Mouse (Mus musculus) naive thymus-derived CD4-positive, alpha-beta T cell, adult 2 months (primary cell): ENCODE measurements around the gene Acaca.

Experiments
- DNase-seq: peaks from one replicate; pipeline ENCODE4 v3.0.0-alpha.2; 2011; ENCODE audit warnings: low read depth

Gene Acaca

DNA sequence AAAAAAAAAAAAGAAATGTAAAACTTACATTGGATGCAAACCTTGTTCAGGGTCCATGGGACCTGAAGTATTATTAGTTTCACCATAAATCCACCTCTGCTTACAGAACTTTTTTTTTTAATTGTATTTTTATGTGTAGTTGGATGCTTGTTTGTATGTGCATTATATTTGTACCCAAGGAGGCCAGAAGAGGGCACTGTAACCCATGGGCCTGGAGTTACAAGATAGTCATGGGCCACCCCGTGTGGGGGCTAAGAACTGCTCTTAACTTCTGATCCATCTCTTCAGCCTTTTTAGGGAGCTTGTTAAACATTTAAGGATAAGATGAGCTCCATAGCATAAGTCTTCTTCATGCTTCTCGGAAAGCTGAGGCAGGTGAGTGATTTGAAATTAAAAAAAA lies 21.4 kb downstream of the Acaca start:
- DNase-seq: no peak

GRCm38 (mm10) chr11:84156535-84157262 lies 27.2 kb downstream of the Acaca start:
- no peak for DNase-seq

DNA sequence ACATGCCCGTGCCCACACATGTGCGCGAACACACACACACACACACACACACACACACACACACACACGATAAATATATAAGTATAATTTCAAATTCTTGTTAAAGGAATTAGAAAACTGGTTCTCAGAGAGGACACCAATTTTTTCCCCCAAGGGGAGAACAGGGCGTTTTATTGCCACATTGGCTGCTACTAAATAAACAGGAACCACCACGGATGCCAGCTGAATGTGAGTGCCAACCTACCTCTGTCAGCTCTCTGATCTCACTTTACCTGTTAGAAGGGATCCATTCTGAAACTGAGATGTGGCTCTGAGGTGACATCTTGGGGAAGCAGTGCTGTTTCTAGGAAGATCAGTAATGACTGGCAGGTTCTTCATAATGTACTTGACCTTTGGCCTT lies 34.7 kb downstream of the Acaca start:
- DNase-seq: no peak

GRCm38 (mm10) chr11:84164561-84164960 lies 35.1 kb downstream of the Acaca start:
- DNase-seq: no peak

DNA sequence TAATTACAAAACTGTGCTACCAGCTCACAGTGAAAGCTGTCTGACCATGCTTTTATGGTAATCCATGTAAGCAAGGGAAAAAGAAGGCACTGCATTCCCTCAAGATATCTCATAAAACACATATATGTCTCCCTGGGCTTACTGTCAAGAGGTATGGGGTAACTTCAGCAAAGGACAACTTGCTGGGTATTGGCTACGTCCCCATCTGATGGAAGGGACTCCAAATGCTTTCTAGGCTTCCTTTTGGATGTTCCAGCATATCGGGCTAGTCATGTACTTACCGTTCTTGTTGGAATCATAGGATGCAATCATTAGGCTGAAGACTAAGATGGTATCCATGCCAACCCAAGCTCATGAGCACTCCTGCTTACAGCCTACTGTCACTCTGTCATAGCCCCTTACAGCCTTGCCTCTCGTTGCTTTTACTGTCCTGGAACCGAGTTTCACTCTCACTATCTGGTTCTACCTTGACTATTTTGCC lies 37.6 kb downstream of the Acaca start, which contains the start of gene Gm11437:
Gene Gm11437, minus strand, starts transcription at position 431 of the 481 bp plus-strand sequence.
- DNase-seq: no peak

DNA sequence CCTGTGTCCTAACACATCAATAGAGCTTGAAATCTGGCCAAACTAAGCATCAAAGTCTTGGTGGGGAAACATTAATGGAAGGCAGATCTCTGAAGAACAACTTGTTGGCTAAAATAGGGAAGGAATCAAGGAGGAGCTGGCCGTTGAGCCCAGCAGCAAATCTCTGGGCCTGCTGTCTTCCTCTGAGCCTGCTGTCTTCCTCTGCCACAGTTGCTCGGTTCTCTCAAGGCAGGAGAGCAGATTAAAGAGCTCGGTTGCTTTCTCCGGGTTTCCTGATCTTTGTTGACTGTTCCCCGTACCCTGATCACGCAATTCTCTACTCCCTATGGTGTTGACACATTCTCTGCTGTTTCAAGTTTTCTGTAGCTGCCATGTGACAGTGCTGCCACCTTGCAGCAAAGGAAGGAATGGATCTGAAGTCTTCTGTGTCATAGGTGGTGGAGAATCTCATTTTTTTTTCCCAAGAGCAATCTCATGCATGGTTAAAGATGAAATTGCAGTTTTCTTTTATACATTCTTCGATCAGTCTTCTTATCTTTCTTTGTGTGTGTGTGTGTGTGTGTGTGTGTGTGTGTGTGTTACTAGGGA lies 39.3 kb downstream of the Acaca start:
- DNase-seq: peak; percentile 33

DNA sequence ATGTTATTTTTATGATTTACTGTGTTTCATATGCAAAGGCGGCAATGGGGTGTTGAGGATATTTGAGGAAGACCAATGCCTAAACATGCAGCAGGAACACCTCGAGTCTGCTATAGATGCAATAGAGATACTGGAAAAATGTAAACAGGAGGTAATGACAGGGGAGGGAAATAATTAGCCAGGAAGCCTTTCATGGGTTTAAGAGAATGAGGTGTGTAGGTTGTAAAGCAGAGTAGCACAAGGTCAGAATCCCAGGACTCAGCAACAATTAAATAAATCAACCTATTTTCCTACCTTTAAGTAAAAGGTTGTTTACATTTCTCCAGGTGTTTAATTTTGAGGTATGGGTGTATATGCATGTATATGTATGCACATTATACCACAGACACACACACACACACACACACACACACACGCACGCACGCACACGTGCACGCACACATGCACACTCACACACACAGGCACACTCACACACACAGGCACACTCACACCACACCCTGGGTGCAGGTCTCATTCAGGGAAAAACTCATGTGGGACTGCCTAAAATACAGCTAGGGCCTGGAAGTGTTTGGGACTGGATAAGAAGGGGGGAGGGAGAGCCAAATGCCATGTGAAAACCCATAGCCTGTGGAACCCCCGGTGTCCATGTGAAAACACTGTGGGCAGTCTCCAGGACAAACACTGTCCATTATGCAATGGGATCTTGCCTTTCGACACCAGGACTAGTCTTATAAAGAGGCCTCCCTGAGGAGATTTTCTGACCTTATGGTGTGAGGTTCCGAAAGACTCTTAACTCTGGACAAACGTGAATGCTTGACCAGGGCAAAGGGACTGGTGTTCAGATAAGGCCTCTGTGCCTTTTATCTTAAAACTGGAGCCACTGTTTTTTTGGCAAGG lies 43.3 kb downstream of the Acaca start:
- no peak for DNase-seq

- DNase-seq: no peak
Observed at GRCm38 (mm10) chr11:84178571-84178970, 49.1 kb downstream of the Acaca start.

GRCm38 (mm10) chr11:84179226-84179953 lies 49.9 kb downstream of the Acaca start:
- peak; percentile 91 for DNase-seq

DNA sequence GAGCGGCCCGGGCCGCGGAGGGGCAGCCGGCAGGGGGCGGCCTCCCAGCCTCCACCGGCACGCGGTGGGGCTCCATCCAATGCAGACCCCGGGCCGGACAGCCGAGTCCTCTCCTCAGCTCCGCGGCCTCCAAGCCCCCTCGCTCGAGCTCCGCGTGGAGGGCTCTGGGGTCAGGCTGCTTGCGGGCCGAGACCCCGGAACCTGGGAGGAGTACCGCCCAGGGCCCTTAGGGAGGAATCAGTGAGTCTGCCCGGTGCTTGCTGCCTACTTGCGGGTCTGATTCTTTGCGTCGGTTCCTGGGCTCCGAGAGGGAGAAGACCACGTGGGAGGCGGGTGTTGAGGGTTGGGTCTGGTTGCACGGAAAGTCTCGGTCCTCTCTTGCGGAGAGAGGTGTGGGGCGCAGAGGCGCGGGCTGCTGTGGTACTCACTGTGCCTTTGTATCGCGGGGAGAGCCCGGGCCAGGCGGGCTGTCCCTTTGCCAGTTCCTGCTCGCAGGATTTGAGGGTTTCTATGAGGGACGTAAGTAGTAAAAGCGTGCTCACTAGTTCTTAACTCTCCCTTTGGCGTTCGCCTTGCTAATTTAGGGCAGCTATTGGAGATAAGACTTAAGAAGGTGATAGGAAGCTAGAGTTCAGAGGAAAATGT lies 50.6 kb downstream of the Acaca start:
- peak; percentile 82 for DNase-seq

- no peak for DNase-seq
Observed at GRCm38 (mm10) chr11:84181286-84181685, 51.8 kb downstream of the Acaca start.

GRCm38 (mm10) chr11:84188530-84188929 lies 59.1 kb downstream of the Acaca start:
- DNase-seq: no peak

- DNase-seq: no peak
Observed at GRCm38 (mm10) chr11:84190581-84191233, 61.2 kb downstream of the Acaca start.

GRCm38 (mm10) chr11:84193249-84193648 lies 63.8 kb downstream of the Acaca start:
- no peak for DNase-seq

GRCm38 (mm10) chr11:84194751-84195150 lies 65.3 kb downstream of the Acaca start:
- DNase-seq: no peak

DNA sequence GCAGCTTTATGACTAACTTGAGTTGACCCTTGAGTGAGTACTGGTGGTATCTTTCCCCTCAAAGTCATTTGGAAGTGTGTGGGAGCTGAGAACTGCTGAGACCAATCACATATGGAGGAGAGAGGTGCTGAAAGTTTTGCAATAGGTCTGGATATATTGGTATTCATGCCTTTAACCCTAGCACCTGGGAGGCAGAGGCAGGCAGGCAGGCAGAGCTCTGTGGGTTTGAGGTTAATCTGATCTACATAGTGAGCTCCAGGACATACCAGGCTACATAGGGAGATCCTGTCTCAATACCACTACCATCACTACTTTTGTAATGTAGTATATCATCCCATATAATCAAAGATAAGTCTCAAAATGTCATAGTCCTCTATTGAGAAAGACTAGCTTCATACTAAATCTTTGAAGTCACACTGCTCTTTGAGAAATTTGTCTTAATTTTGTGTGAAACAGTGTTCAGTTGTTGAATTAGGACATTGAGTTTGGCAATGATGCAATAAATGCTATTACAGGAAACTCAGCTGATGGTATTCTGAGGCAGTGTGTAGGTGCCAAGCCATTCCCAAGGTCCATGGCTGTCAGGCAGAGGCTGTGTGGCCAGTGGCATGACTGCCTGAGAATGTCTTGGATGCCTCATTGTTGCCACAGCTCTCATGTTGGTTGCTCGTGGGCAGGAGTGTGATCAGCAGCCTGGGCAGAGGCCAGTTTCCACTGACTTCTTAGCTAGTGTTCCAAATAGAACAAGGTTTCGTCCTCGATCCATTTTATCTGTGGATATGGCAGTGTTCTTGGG lies 68.3 kb downstream of the Acaca start:
- no peak for DNase-seq

DNA sequence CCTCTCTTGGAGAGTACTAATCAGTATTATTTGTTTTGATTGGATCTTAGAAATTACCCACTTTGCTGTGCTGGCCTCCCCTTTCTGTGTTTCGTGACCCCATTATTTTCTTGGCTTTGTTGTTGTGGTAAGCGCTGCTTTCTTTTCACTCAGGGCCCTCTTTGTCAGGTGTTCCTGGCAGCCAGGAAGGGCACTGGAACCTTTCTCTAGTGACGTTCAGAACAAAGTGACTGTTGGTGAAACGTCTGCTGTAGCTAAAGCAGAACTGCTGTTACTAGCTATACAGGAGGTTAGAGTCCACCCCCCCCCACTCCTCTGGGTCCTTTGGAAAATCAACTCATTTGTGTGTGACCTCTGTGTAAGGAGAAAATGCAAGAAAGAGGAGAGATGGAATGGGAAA lies 76.3 kb downstream of the Acaca start:
- no peak for DNase-seq

- DNase-seq: no peak
Observed at GRCm38 (mm10) chr11:84210876-84211275, 81.4 kb downstream of the Acaca start.

DNA sequence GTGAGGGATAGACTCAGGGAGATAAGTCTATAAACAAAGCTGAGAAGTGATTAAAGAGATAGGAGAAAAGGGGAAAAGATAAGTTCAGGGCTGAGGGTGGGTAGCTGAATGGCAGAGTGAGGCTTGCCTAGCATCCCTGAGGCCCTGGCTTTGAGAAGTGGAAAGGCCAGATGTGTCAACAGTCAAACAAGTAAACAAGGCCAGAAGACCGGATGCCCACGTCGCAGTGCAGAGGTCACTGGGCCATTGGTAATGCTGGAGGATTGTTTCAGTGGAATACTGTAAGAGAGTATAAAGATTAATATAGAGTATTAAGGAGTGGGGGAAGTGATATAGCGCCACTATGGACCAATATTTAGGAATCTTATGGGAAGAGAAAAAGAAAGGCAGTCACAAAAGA lies 89.5 kb downstream of the Acaca start:
- DNase-seq: no peak

- peak; percentile 62 for DNase-seq
Observed at GRCm38 (mm10) chr11:84243562-84243961, 114.1 kb downstream of the Acaca start.
